Comparison of ENCODE assay signal across 31 mouse cellular contexts in the genomic region with DNA sequence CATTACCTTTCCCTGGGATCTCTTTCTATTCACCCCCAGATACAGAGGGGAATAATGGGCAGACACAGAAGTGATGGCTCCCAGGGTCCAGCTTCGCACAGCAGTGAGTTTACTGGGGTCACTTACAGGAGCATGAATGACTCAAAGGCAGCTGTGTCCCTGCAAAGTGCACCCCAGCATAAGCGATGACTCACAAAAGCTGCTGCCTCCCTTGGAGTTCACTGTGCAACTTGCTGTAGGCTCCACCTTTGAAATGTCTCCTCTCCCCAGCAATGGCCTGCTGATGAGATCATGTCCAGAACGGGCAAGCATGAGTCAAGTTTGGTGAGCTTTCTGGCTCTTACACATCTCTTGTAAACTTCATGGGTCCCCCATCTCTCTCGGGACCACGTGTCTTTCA. TPM values are rescaled to one million over a fixed set of nuclear protein-coding genes. Genes with fewer than 3 reads are reported as not detected.
DNase-seq lines count a peak whose midpoint lies in the region; ATAC-seq and TF ChIP-seq lines count a peak whose summit lies in the region.
"Had no signal": no experiment of that assay in that cellular context is flagged by ENCODE, and none has a peak within 500 bp of the region (broad histone marks: within the 10 kb centered on the region; RNA-seq: fewer than 3 reads in every experiment).

No protein-coding gene starts in this region.

- no peak for TF ChIP-seq CTCF in C2C12 (IDR thresholded peaks at IDR 0.05; ENCODE audit: control insufficient read depth, insufficient read depth, insufficient read length)

- H3K4me3 ChIP-seq in C2C12 (ENCODE audit: insufficient read depth, poor library complexity, severe bottlenecking), result no peak overlapping the region
- H3K4me3 ChIP-seq in macrophage (ENCODE audit: inconsistent target), result no peak overlapping the region
- H3K4me3 ChIP-seq: erythroblast, embryonic 14.5 days; heart, embryonic 12.5 days; kidney, embryonic 15.5 days; left cerebral cortex, adult 2 months; limb, embryonic 12.5 days; liver, embryonic 15.5 days; midbrain, embryonic 10.5 days; midbrain, embryonic 15.5 days had no signal

- H3K27me3 ChIP-seq in C2C12 (ENCODE audit: control insufficient read depth, insufficient read depth, insufficient read length), result no peaks in the 10 kb centered on the region
- H3K27me3 ChIP-seq: CH12.LX; heart, embryonic 12.5 days; limb, embryonic 12.5 days; liver, embryonic 15.5 days; midbrain, embryonic 15.5 days had no signal

- ATAC-seq in cerebellum, adult (ENCODE audit: insufficient number of reproducible peaks, low FRiP score, low TSS enrichment), result no peak
- ATAC-seq: midbrain, embryonic 15.5 days had no signal

- WGBS in macrophage (ENCODE audit: missing documents), result 87% methylated on average over 5 of the region's 5 CpGs

- no peaks in the 10 kb centered on the region for H3K79me3 ChIP-seq in C2C12 (ENCODE audit: low read depth)

- DNase-seq in adrenal gland, adult 2 months, result peak; percentile 61
- DNase-seq in adrenal gland, postnatal 10 days, result no peak
- DNase-seq in adrenal gland, adult 8-10 months, result peak; percentile 8
- no peak for DNase-seq in spleen, postnatal 14 days (ENCODE audit: low spot score in 2 of 2)
- no peak for DNase-seq in spleen, postnatal 4 days (ENCODE audit: low spot score in 2 of 2)
- DNase-seq: B cell, adult 2 months; cerebellum, adult 11-12 months; cerebellum, postnatal 10 days; gastrocnemius, postnatal 36 days; heart, adult 18-20 months; heart, postnatal 10 days; kidney, adult 11 months; kidney, postnatal 25 days; lung, embryonic 14.5 days; lung, postnatal 14 days; right cerebral cortex, adult 18-20 months; right cerebral cortex, postnatal 4 days had no signal

- H3K27ac ChIP-seq in macrophage, result peak overlapping the region; percentile 21; the same call in 1 of the 2 replicates
- H3K27ac ChIP-seq: hindbrain, embryonic 14.5 days; kidney, embryonic 15.5 days; left cerebral cortex, adult 2 months; limb, embryonic 12.5 days; liver, embryonic 15.5 days; midbrain, embryonic 10.5 days; midbrain, embryonic 15.5 days had no signal

- H3K36me3 ChIP-seq in C2C12 (ENCODE audit: control insufficient read depth, insufficient read depth) (no peaks in the 10 kb centered on the region), macrophage (ENCODE audit: inconsistent target) (no peaks in the 10 kb centered on the region)
- H3K36me3 ChIP-seq: heart, embryonic 12.5 days; kidney, embryonic 15.5 days; limb, embryonic 12.5 days; liver, embryonic 15.5 days; midbrain, embryonic 10.5 days; midbrain, embryonic 15.5 days had no signal

- no peaks in the 10 kb centered on the region for H3K79me2 ChIP-seq in C2C12 (ENCODE audit: control insufficient read depth, insufficient read depth)
- H3K79me2 ChIP-seq in macrophage (ENCODE audit: inconsistent target), result no peaks in the 10 kb centered on the region

- H3ac ChIP-seq in C2C12 (ENCODE audit: control insufficient read depth, insufficient read length, low read depth), result no peak overlapping the region

TF ChIP-seq in C2C12, 6 proteins besides CTCF, POLR2A, EP300 and RAD21:
- TF ChIP-seq MYOD1 (IDR thresholded peaks at IDR 0.05; ENCODE audit: control insufficient read depth, insufficient read length, low read depth), result peak; percentile 71
- peak; percentile 45 for TF ChIP-seq USF1 (IDR thresholded peaks at IDR 0.05; ENCODE audit: low read depth)
- no peak for TF ChIP-seq MAX (IDR thresholded peaks at IDR 0.05)
- peak; percentile 16 for TF ChIP-seq FOSL1 (IDR thresholded peaks at IDR 0.05; ENCODE audit: insufficient read depth, low read length, poor library complexity, severe bottlenecking)

RNA-seq across cellular contexts. Expression of a gene that starts 29.5 kb away (rescaled TPM):
- 10 to 100 TPM; 26.0 to 40.6 TPM for total RNA-seq in adrenal gland, adult 2 months (2021)
- polyA plus RNA-seq in adrenal gland, adult 2 months (2012; rRNA removed), result 13.6 and 13.7 TPM in 2 replicates
- total RNA-seq in adrenal gland, postnatal 10 days (2021), result 10 to 100 TPM; 29.3 to 38.6 TPM
- polyA plus RNA-seq in C2C12 (2012; fragmentation: generic; extraction: Trizol) (9.2 TPM), macrophage (2018) (14.0 to 19.7 TPM (median 18.0 TPM) in 3 replicates)
- 10 to 100 TPM; 39.1 to 46.8 (median 42.3) TPM for total RNA-seq in adrenal gland, adult 8-10 months (2022)
- total RNA-seq in macrophage (2018; cell fraction: chromatin; rRNA removed), result 100 to 1,000 TPM in 3 of 26 experiments, 10 to 100 TPM in 23; 17.3 to 115 (median 54.7) TPM
- total RNA-seq in macrophage (2018; cell fraction: cytosol; rRNA removed), result 10 to 100 TPM; 12.8 to 30.4 (median 19.6) TPM
- total RNA-seq in macrophage (2018; cell fraction: nucleus; rRNA removed), result 10 to 100 TPM; 13.3 to 57.2 (median 30.5) TPM
- total RNA-seq: CH12.LX had no signal

RNA-seq across cellular contexts. Expression of a gene that starts 55.5 kb away (rescaled TPM):
- 1 to 10 TPM; 3.1 to 7.5 TPM for total RNA-seq in adrenal gland, adult 2 months (2021)
- polyA plus RNA-seq in adrenal gland, adult 2 months (2012; rRNA removed), result 10.5 and 13.3 TPM in 2 replicates
- 1 to 10 TPM; 3.1 to 5.0 TPM for total RNA-seq in adrenal gland, postnatal 10 days (2021)
- polyA plus RNA-seq in C2C12 (2012; fragmentation: generic; extraction: Trizol), result 0.05 TPM
- total RNA-seq in adrenal gland, adult 8-10 months (2022), result 1 to 10 TPM; 6.2 to 9.8 (median 8.7) TPM
- 1 to 10 TPM in 5 of 26 experiments, under 1 TPM in 11, not detected in 10; 0.29 to 1.8 (median 0.57) TPM for total RNA-seq in macrophage (2018; cell fraction: chromatin; rRNA removed)
- 1 to 10 TPM in 15 of 26 experiments, under 1 TPM in 11; 0.28 to 2.9 (median 1.1) TPM for total RNA-seq in macrophage (2018; cell fraction: cytosol; rRNA removed)
- 1 to 10 TPM in 9 of 26 experiments, under 1 TPM in 12, not detected in 5; 0.24 to 4.5 (median 0.89) TPM for total RNA-seq in macrophage (2018; cell fraction: nucleus; rRNA removed)
- 1.5 to 3.3 TPM (median 1.6 TPM) in 3 replicates for polyA plus RNA-seq in macrophage (2018)
- total RNA-seq: CH12.LX; neutrophil, adult 5-6 weeks had no signal
- polyA plus RNA-seq: erythroblast, embryonic 14.5 days had no signal

Comparison
In these comparisons a context has a peak if more than half of its experiments do, and no peak if none do; other contexts are left out.
1. DNase-seq: peak in adrenal gland, adult 2 months (single experiment) and adrenal gland, adult 8-10 months (single experiment); none in adrenal gland, postnatal 10 days (single experiment), spleen, postnatal 14 days (0 of 2) and spleen, postnatal 4 days (0 of 2).